10 mouse cellular contexts compared by ENCODE assay signal in the genomic region with DNA sequence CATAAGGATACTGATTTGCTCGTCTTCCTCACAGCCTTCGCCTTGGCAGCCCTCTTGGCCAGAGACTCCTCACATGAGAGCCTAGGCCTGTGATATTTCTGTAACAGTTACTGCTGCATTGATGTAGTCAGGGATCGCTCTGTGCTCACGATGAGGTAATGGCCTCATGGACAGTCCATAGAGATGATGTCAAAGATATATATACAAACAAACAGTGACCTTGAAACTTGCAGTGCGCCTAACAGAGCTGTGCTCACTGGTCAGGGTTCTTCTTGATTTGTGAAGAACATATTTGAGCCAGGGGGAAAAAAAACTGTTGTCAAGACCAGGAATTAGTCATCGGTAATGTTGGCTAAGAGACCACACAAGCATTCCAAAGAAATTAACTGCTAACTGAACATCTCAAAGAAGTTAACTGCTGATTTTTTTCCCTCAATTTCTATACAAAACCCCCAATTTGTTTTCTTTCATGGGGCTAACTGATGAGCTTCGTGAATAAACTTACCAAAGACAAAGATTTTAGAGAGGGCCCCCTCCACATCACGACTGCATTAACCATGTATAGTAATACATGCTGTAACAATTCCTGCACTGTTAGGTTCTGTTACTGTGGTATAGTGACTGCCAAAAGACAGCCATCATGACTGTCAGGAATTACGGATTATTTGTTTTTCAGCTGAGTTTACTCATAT.
DNase-seq lines count a peak whose midpoint lies in the region; ATAC-seq and TF ChIP-seq lines count a peak whose summit lies in the region.
"Had no signal": no experiment of that assay in that cellular context is flagged by ENCODE, and none has a peak within 500 bp of the region (broad histone marks: within the 10 kb centered on the region; RNA-seq: fewer than 3 reads in every experiment).

No protein-coding gene starts in this region.

- H3K27ac ChIP-seq in layer of hippocampus, adult 2 months = peak overlapping the region; percentile 36; the same call in 1 of the 2 replicates
- H3K27ac ChIP-seq in heart, embryonic 14.5 days (replicated peaks in 1 of 2; ENCODE audit: control insufficient read depth in 1 of 2, insufficient read depth in 1 of 2, low read depth in 2 of 2, low read length in 2 of 2) = peak overlapping the region; percentile 72 to 76
- H3K27ac ChIP-seq in stomach, embryonic 15.5 days = peak overlapping the region; percentile 17; the same call in 1 of the 2 replicates
- H3K27ac ChIP-seq: forebrain, embryonic 13.5 days; hindbrain, embryonic 10.5 days; limb, embryonic 12.5 days had no signal

- no peaks in the 10 kb centered on the region for H3K27me3 ChIP-seq in heart, embryonic 14.5 days (ENCODE audit: control insufficient read depth, insufficient read depth, low read length)
- no peaks in the 10 kb centered on the region for H3K27me3 ChIP-seq in stomach, embryonic 15.5 days (replicated peaks)
- H3K27me3 ChIP-seq: forebrain, embryonic 13.5 days; limb, embryonic 12.5 days had no signal

- 49% methylated on average over 9 of the region's 9 CpGs for WGBS in heart, embryonic 14.5 days
- WGBS in stomach, embryonic 15.5 days = 63% methylated on average over 9 of the region's 9 CpGs

- TF ChIP-seq CTCF in layer of hippocampus, adult 2 months (conservative IDR thresholded peaks at IDR 0.05) = no peak

- no peak overlapping the region for H3K9ac ChIP-seq in heart, embryonic 14.5 days (ENCODE audit: low read length)
- H3K9ac ChIP-seq in stomach, embryonic 15.5 days = no peak overlapping the region
- H3K9ac ChIP-seq: forebrain, embryonic 13.5 days; limb, embryonic 12.5 days had no signal

- no peaks in the 10 kb centered on the region for H3K36me3 ChIP-seq in heart, embryonic 14.5 days (ENCODE audit: control insufficient read depth, insufficient read depth, low read length)
- no peaks in the 10 kb centered on the region for H3K36me3 ChIP-seq in stomach, embryonic 15.5 days
- H3K36me3 ChIP-seq: hindbrain, embryonic 10.5 days; limb, embryonic 12.5 days had no signal

- no peak overlapping the region for H3K4me2 ChIP-seq in heart, embryonic 14.5 days (ENCODE audit: low read length)
- H3K4me2 ChIP-seq in stomach, embryonic 15.5 days = no peak overlapping the region
- H3K4me2 ChIP-seq: forebrain, embryonic 13.5 days; limb, embryonic 12.5 days had no signal

- H3K4me3 ChIP-seq in layer of hippocampus, adult 2 months = no peak overlapping the region
- H3K4me3 ChIP-seq in heart, embryonic 14.5 days (ENCODE audit: control insufficient read depth in 1 of 2, insufficient read depth in 1 of 2, low read depth in 1 of 2, low read length in 2 of 2) = no peak overlapping the region
- H3K4me3 ChIP-seq in stomach, embryonic 15.5 days (replicated peaks) = no peak overlapping the region
- H3K4me3 ChIP-seq: forebrain, embryonic 13.5 days; hindbrain, embryonic 10.5 days; limb, embryonic 12.5 days had no signal

- H3K9me3 ChIP-seq in heart, embryonic 14.5 days (ENCODE audit: control insufficient read depth, low read length) = no peaks in the 10 kb centered on the region
- no peaks in the 10 kb centered on the region for H3K9me3 ChIP-seq in stomach, embryonic 15.5 days
- H3K9me3 ChIP-seq: forebrain, embryonic 13.5 days; hindbrain, embryonic 10.5 days; limb, embryonic 12.5 days had no signal

- no peak for DNase-seq in layer of hippocampus, adult 2 months (ENCODE audit: low spot score in 2 of 2)
- no peak for DNase-seq in layer of hippocampus, postnatal 10 days (ENCODE audit: low spot score in 2 of 2)
- peak; percentile 60 for DNase-seq in fibroblast of lung, adult 2 months (ENCODE audit: low read depth)
- no peak for DNase-seq in liver
- no peak for DNase-seq in spleen, adult 18-20 months

- ATAC-seq in heart, embryonic 14.5 days (ENCODE audit: insufficient number of reproducible peaks, insufficient read depth, low FRiP score, low read depth) = 0 out of 2 replicates have a peak, but pooled peaks have one; percentile 62
- ATAC-seq in stomach, embryonic 15.5 days (ENCODE audit: insufficient read depth, low FRiP score, low read depth) = peak; percentile 47; the same call in 1 of the 2 replicates
- ATAC-seq: forebrain, embryonic 13.5 days had no signal

- H3K4me1 ChIP-seq in heart, embryonic 14.5 days (ENCODE audit: control insufficient read depth in 2 of 2, insufficient read depth in 2 of 2, low read length in 2 of 2) = peaks cover 16 to 39% of the 10 kb centered on the region in 2 experiments
- H3K4me1 ChIP-seq in stomach, embryonic 15.5 days = 0 out of 2 replicates have a peak, but pooled peaks cover 4% of the 10 kb centered on the region

Comparison
In these comparisons a context has a peak if more than half of its experiments do, and no peak if none do; other contexts are left out.
1. H3K27ac ChIP-seq: peak in every context shown above with its lines; median percentile 74 in heart, embryonic 14.5 days; 36 in layer of hippocampus, adult 2 months; 17 in stomach, embryonic 15.5 days.